Mouse (Mus musculus) liver, adult 2 months (tissue): ENCODE measurements at regions not wholly inside any gene's neighbourhood (a gene's known extent, or its start where the extent isn't known, plus 50 kb on each side); places are given as distances from the start of the nearest gene placed in this dataset.

Experiments used
- CTCF ChIP-seq: fragments of 200-500 bp; IDR thresholded peaks from 2 replicates; pipeline ENCODE4 v1.5.1; 2011; ENCODE audit warnings: low read depth, low read length, control low read depth
- POLR2A ChIP-seq: fragments of 200-500 bp; IDR thresholded peaks from 2 replicates; pipeline ENCODE4 v1.6.1; 2011; ENCODE audit warnings: low read length, control low read depth; ENCODE audit not compliant: insufficient read depth; ENCODE audit errors: extremely low read depth

DNA sequence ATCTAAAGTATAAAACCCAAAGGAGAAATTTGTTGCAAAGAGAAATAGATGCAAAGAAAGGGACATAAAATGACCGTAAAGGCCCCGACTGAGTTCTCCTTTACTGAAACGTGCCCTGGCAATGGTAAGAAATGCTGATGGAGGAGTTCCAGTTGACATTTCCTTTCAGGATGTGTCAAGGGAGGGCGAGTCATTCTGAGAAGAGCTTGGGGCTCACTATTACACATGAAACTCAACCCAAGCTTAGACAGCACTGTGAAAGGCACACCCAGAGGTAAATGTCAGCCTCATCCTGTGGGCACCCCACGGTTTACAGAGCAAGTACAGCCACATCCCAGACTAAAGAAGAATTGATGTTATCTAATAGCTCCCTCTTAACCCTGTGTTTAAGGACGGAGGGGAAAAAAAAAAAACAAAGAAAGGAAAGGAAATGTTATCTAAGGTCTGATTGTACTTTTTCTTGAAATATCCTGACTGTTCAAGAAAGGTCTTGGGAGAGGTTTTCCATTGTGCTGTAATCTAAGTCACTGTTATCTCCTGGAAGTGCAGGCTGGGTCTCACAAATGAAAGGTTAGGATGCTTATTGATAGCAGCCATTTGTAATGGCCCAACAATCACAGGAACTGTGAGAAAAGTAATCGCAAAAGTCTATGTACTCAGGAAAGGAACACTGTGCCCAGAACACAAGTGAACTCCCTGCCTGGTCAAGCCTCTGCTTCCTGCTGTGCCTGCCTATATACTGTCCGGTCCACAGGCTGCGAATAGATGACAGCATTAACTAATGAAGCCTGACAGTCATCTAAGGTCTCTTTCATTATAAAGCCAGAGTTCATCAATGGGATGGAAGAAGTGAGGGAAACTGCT is 135.8 kb downstream of the Cemip2 start:
- TF ChIP-seq CTCF (no peak), POLR2A (no peak)
